Mouse (Mus musculus) midbrain, embryonic 15.5 days (tissue): Measurements from ENCODE around the gene Slc25a44. TPM values are rescaled to one million over a fixed set of nuclear protein-coding genes. Genes with fewer than 3 reads are reported as not detected.

Experiments
- ATAC-seq: fragments of 200-750 bp; cut with Nextera tagmentation; replicated peaks from 2 replicates; pipeline ENCODE4 v1.8.0; 2017; ENCODE audit warnings: moderate TSS enrichment
- H3K27ac ChIP-seq: fragments of 300-500 bp; sonication (generic); 2 replicates; pipeline ENCODE4 v1.5.1; 2015; ENCODE audit warnings: mild to moderate bottlenecking, inconsistent platforms
- H3K27me3 ChIP-seq: fragments of 300-500 bp; sonication (generic); replicated peaks from 2 replicates; pipeline ENCODE4 v1.6.1; 2015; ENCODE audit warnings: inconsistent platforms
- H3K36me3 ChIP-seq: fragments of 300-500 bp; sonication (generic); replicated peaks from 2 replicates; pipeline ENCODE4 v1.6.1; 2015; ENCODE audit warnings: inconsistent platforms
- H3K4me1 ChIP-seq: fragments of 300-500 bp; sonication (generic); 2 replicates; pipeline ENCODE4 v1.6.1; 2015; ENCODE audit warnings: inconsistent platforms
- H3K4me2 ChIP-seq: fragments of 300-500 bp; sonication (generic); 2 replicates; pipeline ENCODE4 v1.6.1; 2015; ENCODE audit warnings: inconsistent platforms, mild to moderate bottlenecking, moderate library complexity
- H3K4me3 ChIP-seq: fragments of 300-500 bp; sonication (generic); 2 replicates; pipeline ENCODE4 v1.5.1; 2015; ENCODE audit warnings: mild to moderate bottlenecking, inconsistent platforms
- H3K9ac ChIP-seq: fragments of 300-500 bp; sonication (generic); 2 replicates; pipeline ENCODE4 v1.6.1; 2015; ENCODE audit warnings: mild to moderate bottlenecking, inconsistent platforms
- H3K9me3 ChIP-seq: fragments of 300-500 bp; sonication (generic); 2 replicates; pipeline ENCODE4 v1.6.1; 2016; ENCODE audit warnings: inconsistent platforms
- WGBS: fragments of 180-500 bp; shearing (Covaris S2); methylation state at CpG from one replicate; pipeline ENCODE4 v1.1.7; 2015; ENCODE audit warnings: mixed read lengths; 5-methylcytosine and 5-hydroxymethylcytosine counted together
- polyA plus RNA-seq: library from polyadenylated mRNA; unstranded; fragments of >200 nt; fragmentation: Nextera tagmentation; extraction: Ambion mirVana; gene quantifications from 2 replicates; pipeline ENCODE4 v1.2.1, GENCODE M21; 2015

Slc25a44 gene
- polyA plus RNA-seq: 39.6 and 41.2 TPM in 2 replicates

- Histone ChIP-seq H3K4me3 (peak within 1 kb of the TSS; percentile 83), H3K27me3 (no peaks in the 10 kb centered on the region), H3K9ac (peak within 1 kb of the TSS; percentile 73), H3K27ac (peak within 1 kb of the TSS; percentile 81), H3K4me2 (peak within 1 kb of the TSS; percentile 80), H3K36me3 (peaks cover 11% of the 10 kb centered on the region), H3K9me3 (no peaks in the 10 kb centered on the region), H3K4me1 (peaks cover 34% of the 10 kb centered on the region)
- under 1% methylated on average over 35 of the region's 35 CpGs for WGBS
- peak; percentile 98 for ATAC-seq
Measured at GRCm38 (mm10) chr3:88424605-88425329, at the start of gene Slc25a44. Gene Slc25a44 (minus strand): TSS chr3:88425139.

GRCm38 (mm10) chr3:88473571-88473970 lies 48.6 kb upstream of the Slc25a44 start:
- H3K9me3 ChIP-seq: no peaks in the 10 kb centered on the region
- H3K36me3 ChIP-seq: no peaks in the 10 kb centered on the region
- 91% methylated on average over 1 of the region's 1 CpGs for WGBS
- H3K4me1 ChIP-seq: 0 out of 2 replicates have a peak, but pooled peaks cover 4% of the 10 kb centered on the region
- no peak overlapping the region for H3K9ac ChIP-seq
- H3K27me3 ChIP-seq: no peaks in the 10 kb centered on the region
- no peak overlapping the region; the same call in 1 of the 2 replicates for H3K27ac ChIP-seq
- H3K4me3 ChIP-seq: no peak overlapping the region
- H3K4me2 ChIP-seq: no peak overlapping the region
- ATAC-seq: no peak

GRCm38 (mm10) chr3:88473020-88473419 lies 48.1 kb upstream of the Slc25a44 start:
- no peak overlapping the region; the same call in 1 of the 2 replicates for H3K27ac ChIP-seq
- no peaks in the 10 kb centered on the region for H3K36me3 ChIP-seq
- no peak for ATAC-seq
- no peaks in the 10 kb centered on the region for H3K9me3 ChIP-seq
- no peak overlapping the region for H3K4me2 ChIP-seq
- WGBS: 19% methylated on average over 5 of the region's 5 CpGs
- no peaks in the 10 kb centered on the region for H3K27me3 ChIP-seq
- H3K9ac ChIP-seq: no peak overlapping the region
- no peak overlapping the region for H3K4me3 ChIP-seq
- 0 out of 2 replicates have a peak, but pooled peaks cover 4% of the 10 kb centered on the region for H3K4me1 ChIP-seq

DNA sequence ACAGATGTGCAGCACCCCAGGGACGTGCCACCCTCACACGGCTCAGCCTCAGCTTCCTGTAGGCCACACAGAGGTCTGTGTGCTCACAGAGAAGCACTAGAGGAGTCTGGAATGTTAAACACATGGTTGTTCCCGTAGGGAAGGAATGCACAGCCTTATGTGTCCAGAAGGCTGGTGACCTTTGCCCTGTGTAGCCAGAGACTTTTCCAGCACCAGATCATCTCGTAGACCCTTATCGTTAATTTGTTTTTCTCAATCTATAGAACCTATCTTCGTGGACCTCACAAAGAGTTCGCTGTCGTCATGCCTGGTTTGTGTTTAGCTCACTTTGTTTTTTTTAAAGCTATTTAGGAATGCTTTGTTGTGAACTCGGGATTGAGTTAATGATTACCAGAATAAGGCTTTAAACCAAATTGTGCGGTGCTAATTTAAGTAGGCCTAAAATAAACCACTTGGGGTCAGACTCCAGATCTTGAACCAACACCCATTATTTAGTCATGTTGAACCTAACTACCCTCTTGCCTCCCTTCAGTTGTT lies 46.1 kb upstream of the Slc25a44 start:
- Histone ChIP-seq H3K9ac (no peak overlapping the region), H3K36me3 (no peaks in the 10 kb centered on the region), H3K4me1 (no peaks in the 10 kb centered on the region), H3K9me3 (no peaks in the 10 kb centered on the region), H3K27me3 (no peaks in the 10 kb centered on the region), H3K27ac (no peak overlapping the region), H3K4me2 (no peak overlapping the region), H3K4me3 (no peak overlapping the region)
- 79% methylated on average over 10 of the region's 10 CpGs for WGBS
- ATAC-seq: no peak

GRCm38 (mm10) chr3:88469466-88469865 lies 44.5 kb upstream of the Slc25a44 start:
- Histone ChIP-seq H3K4me2 (no peak overlapping the region), H3K9ac (no peak overlapping the region), H3K36me3 (no peaks in the 10 kb centered on the region), H3K27me3 (no peaks in the 10 kb centered on the region), H3K9me3 (no peaks in the 10 kb centered on the region), H3K4me1 (no peaks in the 10 kb centered on the region), H3K27ac (no peak overlapping the region), H3K4me3 (no peak overlapping the region)
- no peak for ATAC-seq
- 88% methylated on average over 2 of the region's 2 CpGs for WGBS

GRCm38 (mm10) chr3:88467116-88467824 lies 42.3 kb upstream of the Slc25a44 start:
- no peaks in the 10 kb centered on the region for H3K4me1 ChIP-seq
- H3K27ac ChIP-seq: no peak overlapping the region
- H3K36me3 ChIP-seq: no peaks in the 10 kb centered on the region
- H3K9me3 ChIP-seq: no peaks in the 10 kb centered on the region
- no peaks in the 10 kb centered on the region for H3K27me3 ChIP-seq
- peak; percentile 87 for ATAC-seq
- no peak overlapping the region for H3K4me3 ChIP-seq
- no peak overlapping the region for H3K4me2 ChIP-seq
- H3K9ac ChIP-seq: no peak overlapping the region
- WGBS: 28% methylated on average over 16 of the region's 16 CpGs

- ATAC-seq: no peak
Measured at GRCm38 (mm10) chr3:88465127-88465526, 40.2 kb upstream of the Slc25a44 start.

DNA sequence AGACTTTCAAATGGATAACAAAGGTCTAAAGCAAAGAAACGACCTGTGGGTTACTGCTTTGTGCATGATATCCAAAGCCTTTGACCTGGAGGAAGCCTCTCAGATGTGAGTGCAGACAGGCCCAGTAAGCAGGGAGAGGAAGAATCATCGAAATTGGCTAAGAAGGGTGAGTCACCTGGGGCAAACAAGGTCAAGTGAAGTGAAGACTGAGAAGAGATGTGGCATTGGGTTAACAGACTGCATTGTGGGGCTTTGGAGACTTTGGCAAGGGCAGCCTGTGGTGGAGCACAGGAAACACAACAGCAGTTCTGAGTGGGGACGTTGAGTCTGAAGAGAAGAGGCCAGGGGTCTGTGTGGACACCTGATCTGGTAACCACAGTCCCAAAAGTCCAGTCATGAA lies 39.5 kb upstream of the Slc25a44 start:
- 0 out of 2 replicates have a peak, but pooled peaks cover under 1% of the 10 kb centered on the region for H3K4me1 ChIP-seq
- WGBS: 55% methylated on average over 3 of the region's 3 CpGs
- no peaks in the 10 kb centered on the region for H3K9me3 ChIP-seq
- no peak overlapping the region for H3K9ac ChIP-seq
- no peak for ATAC-seq
- no peak overlapping the region for H3K4me3 ChIP-seq
- no peaks in the 10 kb centered on the region for H3K36me3 ChIP-seq
- H3K27ac ChIP-seq: no peak overlapping the region
- no peak overlapping the region for H3K4me2 ChIP-seq
- H3K27me3 ChIP-seq: no peaks in the 10 kb centered on the region

More at GRCm38 (mm10) chr3:88465127-88465526, 40.2 kb upstream of the Slc25a44 start:
- no peak overlapping the region for H3K27ac ChIP-seq
- H3K4me3 ChIP-seq: no peak overlapping the region
- no peaks in the 10 kb centered on the region for H3K36me3 ChIP-seq
- no peaks in the 10 kb centered on the region for H3K4me1 ChIP-seq
- no peak overlapping the region for H3K9ac ChIP-seq
- no peak overlapping the region for H3K4me2 ChIP-seq
- H3K27me3 ChIP-seq: no peaks in the 10 kb centered on the region
- WGBS: 94% methylated on average over 2 of the region's 2 CpGs
- no peaks in the 10 kb centered on the region for H3K9me3 ChIP-seq

- no peak within 1 kb of the TSS for H3K9ac ChIP-seq
- no peak within 1 kb of the TSS for H3K4me3 ChIP-seq
- no peaks in the 10 kb centered on the region for H3K9me3 ChIP-seq
- no peak within 1 kb of the TSS for H3K4me2 ChIP-seq
- ATAC-seq: no peak
- peaks cover 28% of the 10 kb centered on the region for H3K4me1 ChIP-seq
- 42% methylated on average over 12 of the region's 12 CpGs for WGBS
- no peak within 1 kb of the TSS for H3K27ac ChIP-seq
- no peaks in the 10 kb centered on the region for H3K36me3 ChIP-seq
- no peaks in the 10 kb centered on the region for H3K27me3 ChIP-seq
Measured at GRCm38 (mm10) chr3:88460983-88461696, 36.2 kb upstream of the Slc25a44 start, which contains the start of gene Sema4a. Gene Sema4a (minus strand): TSS chr3:88461182.

GRCm38 (mm10) chr3:88460029-88460428 lies 35.1 kb upstream of the Slc25a44 start:
- Histone ChIP-seq H3K4me1 (peaks cover 28% of the 10 kb centered on the region), H3K9me3 (no peaks in the 10 kb centered on the region), H3K36me3 (no peaks in the 10 kb centered on the region), H3K27me3 (no peaks in the 10 kb centered on the region), H3K4me2 (no peak overlapping the region), H3K9ac (no peak overlapping the region), H3K4me3 (no peak overlapping the region), H3K27ac (no peak overlapping the region)
- WGBS: 86% methylated on average over 5 of the region's 5 CpGs
- no peak for ATAC-seq

DNA sequence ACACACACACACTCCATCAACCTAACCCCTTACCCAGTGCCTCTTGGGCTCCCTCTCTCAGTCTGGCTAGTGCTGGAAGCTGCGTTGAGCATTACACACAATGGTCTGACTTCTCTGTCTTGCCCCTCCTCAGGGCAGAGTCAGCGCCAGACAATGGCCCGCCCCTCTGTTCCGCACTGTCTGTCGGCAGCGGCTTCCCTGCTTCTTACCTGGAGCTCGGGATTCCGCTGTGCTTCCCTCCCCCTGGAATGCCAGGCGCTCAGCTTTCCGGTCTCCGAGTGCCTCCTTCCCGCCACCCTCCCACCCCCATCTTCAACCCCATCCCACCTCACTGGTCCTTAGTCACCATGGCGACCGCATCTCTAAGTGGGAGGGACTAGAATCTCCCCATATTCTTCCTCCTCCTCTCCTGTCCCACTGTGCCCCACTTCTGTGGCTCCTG lies 33.9 kb upstream of the Slc25a44 start:
- peak; percentile 89 for ATAC-seq

More for the DNA sequence above, 33.9 kb upstream of the Slc25a44 start:
- peak overlapping the region; percentile 84 for H3K4me2 ChIP-seq
- peak overlapping the region; percentile 49 for H3K4me3 ChIP-seq
- H3K36me3 ChIP-seq: 0 out of 2 replicates have a peak, but pooled peaks cover 2% of the 10 kb centered on the region
- H3K27ac ChIP-seq: peak overlapping the region; percentile 83
- H3K27me3 ChIP-seq: no peaks in the 10 kb centered on the region
- no peaks in the 10 kb centered on the region for H3K9me3 ChIP-seq
- H3K9ac ChIP-seq: peak overlapping the region; percentile 60
- peaks cover 28% of the 10 kb centered on the region for H3K4me1 ChIP-seq
- 2% methylated on average over 14 of the region's 14 CpGs for WGBS
